Mouse (Mus musculus) common myeloid progenitor, adult 5-6 weeks (primary cell): Measurements from ENCODE around the gene Cbwd1. TPM values are rescaled to one million over a fixed set of nuclear protein-coding genes. Genes with fewer than 3 reads are reported as not detected.

Experiments used
- ATAC-seq: replicated peaks from 2 replicates; pipeline ENCODE4 v1.8.0; 2016; ENCODE audit warnings: low read depth, mild to moderate bottlenecking, moderate TSS enrichment, inconsistent platforms; ENCODE audit not compliant: poor library complexity, severe bottlenecking
- total RNA-seq: library from RNA; stranded (forward); fragments of 200-1000, 187-1606 nt; gene quantifications from 2 replicates; pipeline ENCODE4 v1.2.3, GENCODE M21; 2017

The Cbwd1 gene
- total RNA-seq, 1 experiment from 2014 or later, result 28.7 TPM

DNA sequence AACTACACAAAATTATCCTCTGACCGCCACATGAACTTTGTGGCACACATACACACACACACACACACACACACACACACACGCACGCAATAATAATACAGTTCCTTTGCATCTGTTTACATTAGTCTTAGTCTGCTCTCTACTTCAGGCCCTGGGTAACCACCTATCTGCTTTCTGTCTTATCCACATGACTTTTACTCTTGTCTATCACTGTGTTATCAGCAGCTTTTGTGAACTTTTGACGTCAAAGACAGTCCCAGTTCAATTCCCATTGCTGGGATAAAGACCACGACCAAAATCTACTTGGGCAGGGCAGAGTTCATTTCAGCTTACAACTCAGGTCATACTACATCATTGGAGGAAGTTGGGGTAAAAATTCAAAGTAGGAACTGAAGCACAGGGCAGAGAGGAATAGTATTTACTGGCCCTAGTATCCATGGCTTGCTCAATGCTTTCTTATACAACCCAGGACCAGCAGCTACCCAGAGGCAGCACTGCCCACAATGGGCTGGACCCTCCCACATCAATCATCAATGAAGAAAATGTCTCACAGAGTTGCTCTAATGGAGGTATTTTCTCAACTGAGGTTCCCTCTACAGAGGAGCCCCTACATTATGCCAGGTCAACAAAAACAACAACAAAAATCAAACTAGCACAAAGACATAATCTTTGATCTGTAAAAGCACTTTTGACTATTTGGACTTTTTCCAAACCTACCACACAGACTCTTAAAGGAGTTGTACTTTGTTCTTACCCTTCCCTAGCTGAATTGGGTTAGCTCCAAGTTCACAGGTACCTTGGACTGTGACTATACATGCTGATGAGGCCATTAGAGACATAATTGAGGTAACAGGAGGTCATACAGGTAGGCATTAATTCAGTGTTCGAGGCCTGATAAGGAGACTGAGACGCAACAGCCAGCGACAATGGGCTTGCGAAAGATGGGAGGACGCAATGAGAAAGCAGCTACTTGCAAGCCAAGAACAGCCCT is 17.7 kb upstream of the Cbwd1 start:
- no peak for ATAC-seq

GRCm38 (mm10) chr19:24977991-24978390 is 16.6 kb upstream of the Cbwd1 start:
- no peak for ATAC-seq

DNA sequence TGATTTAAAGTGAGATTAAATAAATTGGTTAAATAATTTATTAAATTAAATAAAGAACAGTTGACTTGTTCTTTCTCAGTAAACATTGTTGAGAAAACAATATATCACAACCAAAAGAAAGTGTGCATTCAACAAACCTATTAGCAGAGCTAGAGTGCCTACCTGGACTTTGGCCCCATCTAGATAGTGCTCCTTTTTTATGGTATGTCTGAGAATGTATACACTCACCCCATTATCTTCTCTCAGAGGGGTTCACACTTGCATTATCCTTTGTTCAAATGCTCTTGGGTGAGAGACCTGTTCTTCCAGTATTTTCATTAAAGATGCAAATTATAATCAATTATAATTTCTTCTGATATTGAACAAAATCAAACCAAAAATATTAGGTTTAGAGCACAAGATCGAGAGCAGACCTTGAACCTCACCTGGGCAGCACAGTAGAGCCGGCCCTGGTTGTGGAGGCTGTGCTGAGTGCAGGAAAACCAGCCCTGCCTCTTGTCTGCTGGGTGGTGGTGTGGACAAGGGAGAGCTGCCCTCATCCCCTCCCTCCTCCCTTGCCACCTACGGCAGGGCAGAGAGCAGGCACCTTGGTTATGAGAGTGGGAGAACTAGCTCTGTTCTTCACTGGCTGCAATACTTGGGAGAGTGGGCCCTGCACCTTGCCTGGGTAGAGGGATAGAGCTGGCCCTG is 11.4 kb upstream of the Cbwd1 start:
- ATAC-seq, result no peak

DNA sequence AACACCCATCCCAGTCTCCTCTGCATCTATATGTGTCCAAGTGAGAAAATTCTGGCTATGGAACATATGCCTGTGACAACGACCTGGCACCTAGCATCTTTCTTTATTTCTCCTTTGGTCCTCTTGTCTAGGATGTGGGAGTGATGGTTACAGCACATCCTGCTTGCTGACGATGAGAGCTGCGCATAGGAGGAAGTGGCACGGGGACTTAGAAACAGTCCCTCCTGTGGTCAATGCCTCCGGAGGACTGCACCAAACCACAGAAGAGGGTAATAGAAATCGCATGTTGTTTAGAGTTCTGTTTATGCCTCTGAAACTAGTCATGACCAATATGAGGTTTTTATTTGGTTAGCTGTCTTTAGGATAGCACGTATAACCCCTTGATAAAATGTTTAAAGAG is 9.9 kb upstream of the Cbwd1 start:
- peak; percentile 98 for ATAC-seq

- no peak for ATAC-seq
Observed at GRCm38 (mm10) chr19:24966941-24967340, 5.5 kb upstream of the Cbwd1 start.

DNA sequence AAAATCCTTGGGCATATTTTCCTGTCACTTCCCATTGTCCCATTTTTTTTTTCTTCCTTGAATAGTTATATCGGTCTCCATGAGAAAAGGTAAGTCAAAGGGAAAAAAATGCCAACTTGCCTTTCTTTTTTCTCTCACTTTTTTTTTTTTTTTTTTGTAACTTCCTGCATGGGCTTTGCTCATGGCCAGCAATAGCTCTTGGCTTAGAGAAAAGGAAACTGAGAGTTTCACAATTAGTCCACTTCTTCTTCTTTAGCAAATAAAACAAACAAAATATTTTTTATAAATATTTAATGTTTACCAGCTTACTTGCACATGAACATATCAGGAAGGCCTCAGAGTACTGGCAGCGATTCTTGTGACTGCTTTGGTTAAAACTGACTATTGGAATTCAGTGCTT is 4.8 kb upstream of the Cbwd1 start:
- no peak for ATAC-seq

- ATAC-seq, result no peak
Observed at GRCm38 (mm10) chr19:24958531-24958930, 2.9 kb downstream of the Cbwd1 start.

- no peak for ATAC-seq
Observed at GRCm38 (mm10) chr19:24945521-24946262, 15.7 kb downstream of the Cbwd1 start.

DNA sequence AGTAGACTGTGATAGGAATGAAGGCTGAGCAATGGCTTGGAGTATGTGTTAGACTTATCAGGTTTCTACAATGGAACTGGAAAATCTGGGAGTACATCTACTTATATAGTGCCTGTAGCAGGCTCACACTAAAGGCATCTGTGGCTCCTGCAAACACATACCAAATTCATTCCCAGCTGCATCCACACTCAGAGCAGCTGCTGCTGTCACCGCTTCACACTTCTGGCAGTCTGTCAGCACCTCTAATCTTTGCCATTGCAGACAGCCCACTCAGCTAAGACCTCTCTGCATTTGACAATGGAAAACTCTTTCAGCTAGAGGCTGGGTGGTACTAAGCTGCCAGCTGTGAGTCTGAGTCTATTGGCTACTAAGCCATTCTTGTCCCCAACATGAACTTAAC is 24.3 kb downstream of the Cbwd1 start:
- no peak for ATAC-seq

GRCm38 (mm10) chr19:24929041-24929440 is 32.4 kb downstream of the Cbwd1 start:
- ATAC-seq, result no peak

DNA sequence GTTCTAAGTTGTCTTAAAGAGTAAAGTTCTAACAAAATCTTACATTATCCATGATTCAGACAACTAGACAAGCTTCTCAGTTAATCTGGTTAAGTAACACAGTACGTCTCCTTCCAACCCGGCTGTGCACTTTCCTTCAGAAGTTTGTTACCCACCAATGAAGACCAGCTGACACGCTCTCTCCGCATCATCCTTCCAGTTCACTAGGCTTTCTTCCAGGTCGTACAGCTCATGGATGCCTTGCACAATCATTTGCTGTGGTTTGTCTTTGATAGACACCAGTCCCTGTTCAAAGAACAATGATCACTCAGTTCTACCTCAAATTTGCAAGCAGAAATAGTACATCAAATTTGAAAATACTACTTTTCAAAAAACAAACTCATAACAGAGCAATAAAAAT is 40.5 kb downstream of the Cbwd1 start:
- no peak for ATAC-seq

- no peak for ATAC-seq
Observed at GRCm38 (mm10) chr19:24908385-24909155, 52.8 kb downstream of the Cbwd1 start.

DNA sequence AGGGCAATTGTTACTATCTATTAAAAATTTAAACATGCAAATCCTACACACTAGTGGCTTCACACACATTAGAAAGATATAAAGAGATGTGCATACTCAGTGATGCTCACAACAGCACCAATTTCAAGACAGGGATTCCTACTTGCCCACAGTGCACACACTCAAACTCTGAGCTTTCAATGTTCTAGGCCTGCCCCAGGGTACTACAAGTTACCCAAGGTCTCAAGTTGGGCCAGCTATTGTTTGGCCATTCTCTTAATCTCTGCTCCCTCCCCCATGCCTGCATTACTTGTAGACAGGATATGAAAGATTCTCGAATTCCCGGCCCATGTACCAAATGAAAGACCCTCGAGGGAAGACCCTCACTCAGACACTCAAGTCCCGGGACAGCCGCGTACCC is 53.8 kb downstream of the Cbwd1 start:
- no peak for ATAC-seq

- ATAC-seq, result no peak
Observed at GRCm38 (mm10) chr19:24902821-24903220, 58.6 kb downstream of the Cbwd1 start.

DNA sequence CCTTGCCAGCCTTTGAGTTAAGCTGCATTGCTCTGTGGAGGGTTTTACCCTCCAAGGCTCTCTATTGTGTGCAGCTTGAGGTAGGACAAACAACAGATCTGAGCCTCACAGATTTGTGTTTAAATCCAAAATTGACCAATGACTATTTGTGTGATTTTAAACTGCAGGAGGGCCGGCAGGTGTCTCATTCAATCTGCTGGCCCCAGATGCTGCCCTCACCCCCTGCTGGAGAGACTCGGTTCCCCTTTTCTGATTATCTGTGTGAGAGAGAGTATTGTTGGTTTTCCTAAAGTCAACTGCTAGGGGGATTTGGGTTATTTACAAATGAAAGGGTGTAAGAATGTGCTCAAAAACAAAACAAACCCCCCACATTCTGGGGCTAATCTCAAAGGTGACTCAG is 59.2 kb downstream of the Cbwd1 start:
- no peak for ATAC-seq

- no peak for ATAC-seq
Observed at GRCm38 (mm10) chr19:24901666-24902065, 59.7 kb downstream of the Cbwd1 start.

GRCm38 (mm10) chr19:24900581-24901220 is 60.7 kb downstream of the Cbwd1 start, which contains the start of gene Foxd4:
Gene Foxd4, minus strand, starts transcription at chr19:24901197.
- ATAC-seq, result no peak

DNA sequence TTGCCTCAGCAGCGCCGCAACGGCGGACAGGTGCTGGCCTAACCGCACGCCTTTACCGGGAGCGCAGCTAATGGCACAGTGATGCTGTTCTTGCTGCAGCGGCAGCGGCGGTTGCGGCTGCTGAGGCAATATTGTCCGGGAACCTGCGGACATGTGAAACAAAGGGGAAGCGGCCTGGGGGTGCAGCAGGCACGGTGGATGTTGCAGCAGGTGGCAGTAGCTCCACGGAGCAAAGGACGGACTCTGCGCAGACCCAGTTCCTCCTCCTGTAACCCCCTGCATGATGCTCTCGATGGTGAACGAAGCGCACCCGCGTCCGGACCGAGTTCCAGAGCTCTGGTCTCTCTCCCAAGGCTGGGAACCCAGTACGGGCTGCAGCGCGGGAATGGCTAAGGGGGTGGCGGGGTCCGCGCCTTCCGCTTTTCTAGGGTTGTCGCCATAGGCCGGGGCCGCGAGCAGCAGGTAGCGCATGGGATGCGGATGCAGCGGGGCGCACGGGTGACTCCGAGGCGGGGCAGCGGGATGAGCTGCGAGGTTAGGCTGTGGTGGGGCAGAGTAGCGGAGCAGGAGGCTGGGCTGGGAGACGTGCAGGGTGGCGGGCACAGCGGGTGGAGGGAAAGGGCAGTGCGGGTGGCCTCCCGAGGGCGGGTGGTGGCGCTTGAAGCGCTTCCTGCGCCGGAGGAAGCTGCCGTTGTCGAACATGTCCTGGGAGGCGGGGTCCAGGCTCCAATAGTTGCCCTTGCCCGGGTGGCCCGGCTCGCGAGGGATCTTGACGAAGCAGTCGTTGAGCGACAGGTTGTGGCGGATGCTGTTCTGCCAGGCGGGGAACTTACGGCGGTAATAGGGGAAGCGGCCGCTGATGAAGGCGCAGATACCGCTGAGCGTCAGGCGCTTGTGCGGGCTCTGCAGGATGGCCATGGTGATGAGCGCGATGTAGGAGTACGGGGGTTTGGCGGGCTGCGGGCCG is 61.5 kb downstream of the Cbwd1 start:
- ATAC-seq, result peak; percentile 72
